Mouse (Mus musculus): ENCODE measurements around the gene Abcd3.

Abcd3 gene

DNA sequence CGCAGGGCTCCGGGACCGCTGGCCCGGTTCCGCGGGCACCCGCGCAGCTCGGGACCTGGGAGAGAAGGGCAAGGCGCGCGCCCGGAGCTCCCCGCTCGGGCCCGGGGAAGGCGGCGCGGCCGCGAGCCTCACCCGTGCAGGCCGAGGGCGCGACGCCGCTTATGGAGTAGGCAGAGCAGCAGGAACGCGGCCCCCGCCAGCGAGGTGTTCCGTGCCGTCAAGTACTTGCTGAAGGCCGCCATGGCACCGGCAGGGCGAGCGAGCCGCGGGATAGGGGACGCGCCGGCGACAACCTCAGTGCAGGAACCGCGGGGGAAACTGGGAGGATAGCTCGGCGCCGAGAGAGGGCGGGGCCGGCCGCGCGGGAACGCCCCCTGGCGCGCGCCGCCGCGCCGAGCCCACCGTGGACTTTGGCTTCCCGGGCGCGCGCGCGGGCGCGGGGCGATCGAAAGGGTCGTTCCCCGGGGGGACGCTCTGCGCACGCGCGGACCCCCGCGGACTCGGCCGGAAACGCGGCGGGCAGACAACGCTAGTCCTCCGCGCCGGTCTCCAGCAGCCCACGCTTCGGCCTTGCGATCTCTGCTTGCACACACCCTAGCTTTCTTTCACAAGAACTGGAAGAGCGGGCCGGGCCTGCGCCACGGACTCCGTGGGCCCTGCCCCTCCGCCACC, at the start of gene Abcd3:
Abcd3 (minus strand) TSS at position 426 of the 672 bp plus-strand sequence.
- peak; percentile 88 for DNase-seq

DNA sequence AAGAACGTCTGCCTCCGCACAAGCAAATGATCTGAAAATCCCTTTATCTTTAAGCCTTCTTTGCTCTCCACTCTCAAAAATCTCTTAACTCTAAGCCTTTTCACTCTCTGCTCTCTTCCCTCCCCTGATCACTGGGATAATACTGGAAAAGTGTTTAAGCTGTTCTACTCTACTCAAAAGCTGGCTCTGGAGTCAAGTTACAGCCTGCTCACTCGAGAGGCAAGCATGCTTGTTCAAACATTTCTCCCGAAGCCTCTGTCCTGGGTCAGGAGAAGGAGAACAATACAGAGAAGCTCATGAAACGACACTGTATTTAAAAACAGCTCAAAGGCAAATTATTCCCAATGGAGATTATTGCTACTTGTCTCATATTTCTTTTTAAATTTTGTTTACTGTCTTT, 44.0 kb upstream of the Abcd3 start:
- no peak for DNase-seq

DNA sequence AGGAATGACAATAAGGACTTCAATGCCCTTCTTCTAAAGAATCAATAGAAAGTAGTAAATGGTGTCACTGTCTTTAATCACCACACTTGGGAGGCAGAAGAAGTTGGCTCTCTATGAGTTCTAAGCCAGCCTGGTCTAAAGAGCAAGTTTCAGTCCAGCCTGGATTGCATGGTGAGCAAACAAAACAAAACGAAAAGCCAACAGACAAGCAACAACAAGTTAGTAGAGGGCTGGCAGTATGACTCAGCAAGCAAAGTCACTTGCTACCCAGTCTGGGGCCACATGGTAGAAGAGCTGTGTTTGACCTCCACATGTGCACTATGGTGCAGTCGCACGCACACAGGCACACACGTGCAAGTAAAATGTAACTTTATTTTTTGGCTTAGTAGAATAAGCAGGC, 41.0 kb upstream of the Abcd3 start:
- no peak for DNase-seq

- DNase-seq = no peak
These were observed 38.8 kb upstream of the Abcd3 start for GRCm38 (mm10) chr3:121853781-121854520.

- no peak for DNase-seq
These were observed 37.1 kb upstream of the Abcd3 start for GRCm38 (mm10) chr3:121852074-121852826.

- DNase-seq = no peak
These were observed 35.9 kb upstream of the Abcd3 start for GRCm38 (mm10) chr3:121851006-121851405.

GRCm38 (mm10) chr3:121850381-121850780, 35.3 kb upstream of the Abcd3 start:
- no peak for DNase-seq

GRCm38 (mm10) chr3:121847296-121847695, 32.2 kb upstream of the Abcd3 start:
- no peak for DNase-seq

DNA sequence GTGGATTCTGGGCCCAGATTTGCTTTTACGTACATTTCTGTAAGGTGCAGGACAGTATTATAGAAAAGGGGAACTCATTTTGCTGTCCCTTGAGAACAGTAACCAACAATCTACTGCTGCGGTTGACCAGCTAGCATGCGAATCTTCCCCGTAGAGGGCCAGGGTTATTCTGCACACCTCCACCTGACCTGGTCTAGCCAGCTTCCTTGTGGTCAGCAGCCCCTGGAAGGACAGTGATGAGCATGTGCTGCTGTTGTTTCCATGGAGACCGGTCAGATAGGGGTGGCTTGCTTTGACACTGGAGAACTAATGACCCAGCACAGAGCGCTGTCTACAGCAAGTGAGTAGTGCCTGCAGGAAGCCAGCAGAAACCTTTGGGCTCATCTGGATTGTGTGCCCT, 29.6 kb upstream of the Abcd3 start:
- no peak for DNase-seq

GRCm38 (mm10) chr3:121844013-121844412, 28.9 kb upstream of the Abcd3 start:
- no peak for DNase-seq

DNA sequence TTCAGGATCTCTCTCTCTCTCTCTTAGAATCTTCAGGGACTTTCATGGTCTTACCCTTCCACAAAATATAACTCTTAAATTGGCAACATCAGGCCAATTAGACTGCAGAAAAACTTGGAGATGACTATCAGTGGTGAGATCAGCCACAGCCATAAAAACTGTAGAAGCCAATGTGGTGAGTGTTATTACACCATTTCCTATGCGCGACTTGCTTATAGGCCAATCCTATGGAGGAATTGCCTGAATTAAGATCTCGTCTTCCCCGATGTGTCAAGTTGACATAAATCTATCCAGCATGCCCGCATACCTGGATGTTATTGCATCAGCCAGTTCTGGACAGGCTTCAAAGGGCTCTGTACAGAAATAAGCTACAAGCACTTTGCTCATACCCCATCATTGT, 28.2 kb upstream of the Abcd3 start:
- no peak for DNase-seq

- no peak for DNase-seq
These were observed 27.3 kb upstream of the Abcd3 start for GRCm38 (mm10) chr3:121842306-121842860.

- no peak for DNase-seq
These were observed 26.4 kb upstream of the Abcd3 start for GRCm38 (mm10) chr3:121841412-121842014.

DNA sequence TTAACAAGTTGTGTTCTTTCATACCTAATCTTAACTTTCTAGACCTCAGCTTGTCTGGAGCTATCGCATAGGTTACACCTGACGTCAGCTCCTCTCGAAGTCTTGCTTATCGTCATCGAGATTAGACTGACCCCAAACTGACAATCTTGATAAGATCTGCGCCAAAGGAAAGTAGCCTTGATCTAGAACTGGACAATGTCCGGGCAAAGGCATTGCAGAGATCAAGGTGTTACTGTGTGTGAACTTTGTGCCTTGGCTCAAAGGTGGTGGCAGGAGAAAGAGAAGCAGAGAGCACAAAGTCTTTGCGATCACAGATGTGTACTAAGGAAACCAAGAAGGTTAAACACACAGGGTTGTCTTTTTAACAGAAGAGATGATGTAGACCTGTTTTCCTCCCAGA, 25.2 kb upstream of the Abcd3 start:
- DNase-seq = no peak

GRCm38 (mm10) chr3:121834732-121835131, 19.6 kb upstream of the Abcd3 start:
- no peak for DNase-seq

DNA sequence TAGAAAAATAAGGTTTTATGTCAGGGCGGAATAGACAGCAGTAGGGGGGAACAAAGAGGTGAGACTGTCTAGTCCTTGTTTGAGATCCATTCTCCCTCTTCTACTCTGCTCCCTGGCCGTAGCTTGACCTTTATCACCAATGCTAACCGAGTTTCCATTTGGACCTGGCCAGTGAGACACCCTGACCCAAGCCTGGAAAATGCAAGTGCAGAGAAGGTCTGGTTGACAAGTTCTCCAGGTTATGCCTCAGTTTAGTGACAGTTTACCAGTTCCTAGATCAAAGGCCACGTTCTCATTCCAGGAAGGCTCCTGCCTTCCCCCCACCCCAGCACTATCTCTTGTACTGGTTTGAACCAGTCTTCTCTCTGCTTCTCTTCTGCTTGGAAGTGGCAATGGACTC, 19.1 kb upstream of the Abcd3 start:
- DNase-seq = no peak

DNA sequence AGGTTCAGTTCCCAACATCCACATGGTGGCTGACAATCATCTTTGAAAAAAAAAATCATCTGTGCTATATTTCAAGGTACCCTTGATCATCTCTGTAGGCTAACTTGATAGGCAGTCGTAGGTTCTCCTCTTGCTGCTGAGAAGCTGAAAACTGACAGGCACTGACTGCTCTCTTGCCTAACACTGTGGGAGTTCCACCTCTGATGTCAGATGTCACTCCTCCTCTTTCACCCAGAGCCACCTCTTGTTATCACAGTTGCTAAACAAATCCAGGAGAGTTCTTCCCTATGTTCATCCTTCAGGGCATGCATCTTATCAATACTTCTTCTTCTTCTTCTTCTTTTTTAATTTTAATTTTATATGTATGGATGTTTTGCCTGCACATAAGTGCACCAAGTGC, 10.0 kb upstream of the Abcd3 start:
- DNase-seq = no peak

- DNase-seq = no peak
These were observed 9.2 kb upstream of the Abcd3 start for GRCm38 (mm10) chr3:121824319-121824718.

DNA sequence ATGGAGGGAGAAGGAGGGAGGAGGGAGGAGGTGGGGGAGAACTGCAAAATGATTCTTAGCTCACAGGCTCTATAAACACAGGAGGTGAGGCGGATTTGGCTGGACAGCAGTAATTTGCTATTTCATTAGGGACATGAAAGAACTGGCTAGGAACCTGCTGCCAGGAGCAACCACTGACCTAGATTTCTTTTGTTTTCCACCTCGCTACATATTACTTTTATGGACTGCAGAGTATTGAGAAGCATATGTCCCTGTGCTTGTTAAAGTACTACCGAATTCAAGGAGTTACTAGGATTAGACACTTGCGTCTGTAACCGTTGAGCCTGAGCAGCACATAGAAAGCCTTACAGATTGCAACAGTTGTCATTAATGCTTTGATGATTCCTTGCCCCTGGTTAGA, 7.5 kb upstream of the Abcd3 start:
- DNase-seq = no peak

GRCm38 (mm10) chr3:121821559-121822143, 6.5 kb upstream of the Abcd3 start:
- no peak for DNase-seq

GRCm38 (mm10) chr3:121819693-121820200, 4.6 kb upstream of the Abcd3 start:
- DNase-seq = no peak

DNA sequence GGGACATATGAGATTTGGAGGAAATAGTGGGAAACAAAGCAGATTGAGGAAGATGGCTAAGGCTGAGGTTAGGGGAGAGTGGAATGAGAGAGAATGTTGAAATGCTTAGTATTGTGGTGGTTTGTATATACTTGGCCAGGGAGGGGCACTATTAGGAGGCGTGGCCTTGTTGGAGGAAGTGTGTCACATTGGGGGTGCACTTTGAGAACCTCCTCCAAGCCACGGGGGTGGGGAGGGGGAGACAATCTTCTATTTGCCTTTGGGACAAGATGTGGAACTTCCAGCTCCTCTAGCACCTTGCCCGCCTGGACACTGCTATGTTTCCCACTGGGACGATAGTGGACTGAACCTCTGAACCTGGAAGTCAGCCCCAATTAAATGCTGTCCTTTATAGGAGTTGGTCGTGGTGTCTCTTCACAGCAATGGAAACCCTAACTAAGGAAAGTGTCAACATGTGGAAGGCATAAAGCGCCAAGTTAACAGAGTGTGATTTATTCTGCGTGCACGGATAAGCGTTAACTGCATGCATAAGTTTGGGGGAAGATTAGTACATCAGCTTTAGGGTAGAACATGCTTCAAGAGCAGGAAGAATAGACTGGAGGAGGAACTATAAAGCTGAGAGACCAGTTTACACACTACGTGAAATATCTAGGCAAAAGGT, 3.8 kb upstream of the Abcd3 start:
- no peak for DNase-seq

Measured in thymus, adult 18-20 months (tissue).